Mouse (Mus musculus): Measurements from ENCODE around the gene Ift43.
A peak's percentile ranks its signal among the peaks of the same experiment; 100 is the strongest.

Ift43 gene

GRCm38 (mm10) chr12:86129696-86130095 is 47.4 kb downstream of the Ift43 start:
- DNase-seq (ENCODE audit: low read depth), result no peak

- DNase-seq (ENCODE audit: low read depth), result peak; percentile 75
These were observed 50.5 kb downstream of the Ift43 start for GRCm38 (mm10) chr12:86132799-86133198.

- no peak for DNase-seq (ENCODE audit: low read depth)
These were observed 53.4 kb downstream of the Ift43 start for GRCm38 (mm10) chr12:86135691-86136090.

- DNase-seq (ENCODE audit: low read depth), result no peak
These were observed 56.4 kb downstream of the Ift43 start for GRCm38 (mm10) chr12:86138696-86139095.

- DNase-seq (ENCODE audit: low read depth), result peak; percentile 3
These were observed 60.0 kb downstream of the Ift43 start for GRCm38 (mm10) chr12:86142389-86142788.

GRCm38 (mm10) chr12:86146246-86146645 is 63.9 kb downstream of the Ift43 start:
- DNase-seq (ENCODE audit: low read depth), result no peak

- DNase-seq (ENCODE audit: low read depth), result no peak
These were observed 65.9 kb downstream of the Ift43 start for GRCm38 (mm10) chr12:86148271-86148670.

GRCm38 (mm10) chr12:86149087-86149486 is 66.7 kb downstream of the Ift43 start:
- no peak for DNase-seq (ENCODE audit: low read depth)

- no peak for DNase-seq (ENCODE audit: low read depth)
These were observed 69.6 kb downstream of the Ift43 start for GRCm38 (mm10) chr12:86151941-86152340.

GRCm38 (mm10) chr12:86153213-86153957 is 71.0 kb downstream of the Ift43 start:
- no peak for DNase-seq (ENCODE audit: low read depth)

GRCm38 (mm10) chr12:86155176-86155575 is 72.8 kb downstream of the Ift43 start:
- no peak for DNase-seq (ENCODE audit: low read depth)

- no peak for DNase-seq (ENCODE audit: low read depth)
These were observed 74.8 kb downstream of the Ift43 start for GRCm38 (mm10) chr12:86157166-86157565.

- DNase-seq (ENCODE audit: low read depth), result no peak
These were observed 75.6 kb downstream of the Ift43 start for GRCm38 (mm10) chr12:86157894-86158444.

- DNase-seq (ENCODE audit: low read depth), result no peak
These were observed 76.5 kb downstream of the Ift43 start for GRCm38 (mm10) chr12:86158689-86159483.

- no peak for DNase-seq (ENCODE audit: low read depth)
These were observed 79.1 kb downstream of the Ift43 start for GRCm38 (mm10) chr12:86161436-86161835.

GRCm38 (mm10) chr12:86161942-86162341 is 79.6 kb downstream of the Ift43 start:
- no peak for DNase-seq (ENCODE audit: low read depth)

GRCm38 (mm10) chr12:86162890-86163816 is 80.8 kb downstream of the Ift43 start:
- DNase-seq (ENCODE audit: low read depth), result no peak

- DNase-seq (ENCODE audit: low read depth), result no peak
These were observed 83.9 kb downstream of the Ift43 start for GRCm38 (mm10) chr12:86166244-86166643.

GRCm38 (mm10) chr12:86167075-86167474 is 84.7 kb downstream of the Ift43 start:
- DNase-seq (ENCODE audit: low read depth), result no peak

GRCm38 (mm10) chr12:86168712-86169111 is 86.4 kb downstream of the Ift43 start:
- DNase-seq (ENCODE audit: low read depth), result no peak

GRCm38 (mm10) chr12:86169195-86169594 is 86.9 kb downstream of the Ift43 start:
- no peak for DNase-seq (ENCODE audit: low read depth)

GRCm38 (mm10) chr12:86173314-86173713 is 91.0 kb downstream of the Ift43 start:
- DNase-seq (ENCODE audit: low read depth), result no peak
